Mouse (Mus musculus) cerebellum, adult 9-10 months (tissue): Measurements from ENCODE around the gene Olfr1222.
"Not testable (repeated sequence)": the region's sequence is repeated elsewhere in the genome, so short reads cannot be mapped to it uniquely, and the experiment has no call there.

Experiments used
- DNase-seq: peaks from one replicate; pipeline ENCODE4 v3.0.0; 2022

Olfr1222 gene

GRCm38 (mm10) chr2:89132954-89133353, at the start of gene Olfr1222:
Olfr1222 (minus strand) TSS chr2:89133054.
- DNase-seq: no peak

DNA sequence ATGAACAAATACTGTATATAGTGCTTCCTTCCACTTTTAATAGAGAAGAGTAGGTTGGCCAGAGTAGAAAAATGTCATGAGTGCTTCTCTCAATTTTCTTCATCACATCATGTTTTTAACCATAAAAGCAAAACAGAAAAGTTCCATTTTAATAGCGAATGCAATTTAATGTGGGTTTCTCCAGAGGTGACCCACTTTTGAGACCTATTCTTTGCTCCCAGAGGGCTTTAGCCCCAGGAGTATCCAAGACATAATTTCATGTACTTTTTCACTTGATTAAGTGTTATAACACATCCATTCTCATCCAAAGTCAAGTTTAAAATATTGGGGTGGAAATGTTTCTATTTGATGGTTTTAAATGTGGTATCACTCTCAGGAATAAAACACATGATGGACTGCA, 41.7 kb upstream of the Olfr1222 start, which contains the start of gene Olfr1225:
Gene Olfr1225, minus strand, starts transcription at position 101 of the 400 bp plus-strand sequence.
- no peak for DNase-seq

- not testable (repeated sequence) for DNase-seq
These were observed 31.9 kb upstream of the Olfr1222 start for GRCm38 (mm10) chr2:89164711-89165110.

- DNase-seq: not testable (repeated sequence)
These were observed 31.1 kb upstream of the Olfr1222 start, which contains the start of gene Olfr1224-ps1 for GRCm38 (mm10) chr2:89163991-89164390. Olfr1224-ps1 (minus strand) TSS chr2:89164091.

DNA sequence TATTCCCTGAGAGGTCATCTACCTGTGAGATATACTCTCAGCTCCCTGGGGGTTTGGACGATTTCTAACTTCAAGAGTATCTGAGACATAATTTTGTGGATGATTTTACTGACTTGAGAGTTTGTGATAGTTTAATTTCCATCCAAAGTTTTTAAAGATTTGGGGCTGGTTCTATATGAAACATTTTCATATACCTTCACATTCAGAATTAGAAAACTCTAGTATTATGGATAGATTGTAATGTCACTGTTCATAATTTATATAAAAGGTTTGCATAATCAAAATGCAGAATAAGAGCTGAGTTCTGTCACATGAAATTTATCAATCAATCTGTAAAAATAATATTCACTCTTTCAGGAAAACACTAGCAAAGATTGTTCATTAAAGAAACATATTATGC, 18.6 kb upstream of the Olfr1222 start, which contains the start of gene Olfr1223:
Gene Olfr1223, minus strand, starts transcription at position 101 of the 400 bp plus-strand sequence.
- DNase-seq: no peak

GRCm38 (mm10) chr2:89117183-89117582, 15.7 kb downstream of the Olfr1222 start, which contains the start of gene Olfr1221:
Olfr1221 (minus strand) TSS chr2:89117283.
- DNase-seq: no peak

GRCm38 (mm10) chr2:89106735-89107134, 26.1 kb downstream of the Olfr1222 start, which contains the start of gene Olfr1220:
Olfr1220 (minus strand) TSS chr2:89106835.
- DNase-seq: no peak

DNA sequence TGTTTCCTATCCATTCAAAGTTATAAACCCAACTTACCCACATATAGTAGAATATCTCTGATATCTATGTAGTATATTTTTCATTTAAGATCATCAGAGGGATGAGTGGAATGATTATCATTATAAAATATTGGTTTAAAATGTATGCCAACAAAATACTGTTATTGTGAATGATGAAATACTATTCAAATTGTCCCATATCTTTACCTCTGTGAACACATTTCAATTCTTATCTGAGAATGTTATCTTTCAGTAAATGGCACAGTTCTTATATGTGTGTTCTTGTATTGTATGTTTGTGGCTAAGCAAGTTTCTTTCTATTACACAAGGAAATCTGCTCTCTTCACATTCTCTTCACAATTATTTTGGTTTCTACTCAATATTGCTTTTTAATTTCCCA, 27.2 kb downstream of the Olfr1222 start:
- DNase-seq: no peak

- no peak for DNase-seq
These were observed 39.0 kb downstream of the Olfr1222 start for GRCm38 (mm10) chr2:89093848-89094247.

DNA sequence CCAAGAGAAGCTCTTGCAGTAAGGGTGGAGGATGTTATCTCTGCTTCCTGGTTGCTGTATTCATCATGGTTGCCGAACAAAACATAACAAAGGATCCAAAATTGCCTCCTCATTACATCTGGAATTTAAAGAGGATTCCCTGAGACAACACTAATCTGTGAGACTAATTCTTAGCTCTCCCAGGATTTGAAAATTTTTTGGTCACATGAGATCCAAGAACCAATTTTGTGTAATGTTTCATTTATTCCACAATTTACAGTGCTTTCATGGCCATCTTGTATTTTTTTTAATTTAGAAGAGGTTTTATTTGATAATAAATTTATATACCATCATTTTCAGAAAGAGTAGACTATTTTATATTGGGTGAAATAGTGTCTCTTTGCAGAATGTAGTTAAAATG, 49.4 kb downstream of the Olfr1222 start, which contains the start of gene Olfr1219:
Gene Olfr1219, minus strand, starts transcription at position 101 of the 400 bp plus-strand sequence.
- no peak for DNase-seq

DNA sequence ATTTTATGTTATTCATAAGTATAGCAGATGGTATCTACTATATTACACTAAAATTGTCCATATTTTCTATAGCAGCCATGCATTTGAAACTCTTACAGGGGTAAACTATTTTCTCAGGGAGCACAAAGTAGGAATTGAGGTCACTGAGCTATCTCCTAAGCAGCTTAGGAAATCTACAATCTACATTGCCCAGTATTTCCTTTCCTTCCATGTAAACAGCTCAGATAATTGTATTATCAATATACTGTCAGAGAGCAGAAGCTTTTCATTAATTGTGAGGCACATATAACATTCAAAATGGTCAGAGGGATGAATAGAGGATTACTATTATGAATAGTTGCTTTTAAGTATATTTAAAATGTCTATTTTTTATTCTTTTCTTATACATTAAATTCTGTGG, 51.4 kb downstream of the Olfr1222 start:
- no peak for DNase-seq
